Mouse (Mus musculus): ENCODE measurements around the gene Cenpl. TPM values are rescaled to one million over a fixed set of nuclear protein-coding genes. Genes with fewer than 3 reads are reported as not detected.

Cenpl gene
- polyA plus RNA-seq, 1 experiment from 2014 or later: 20.2 TPM

- no peaks in the 10 kb centered on the region for H3K27me3 ChIP-seq (ENCODE audit: insufficient read depth, low read length)
- DNase-seq (no peak), ATAC-seq (no peak)
- no peak overlapping the region for H3K4me3 ChIP-seq (ENCODE audit: low read depth, low read length)
- peaks cover 55% of the 10 kb centered on the region for H3K36me3 ChIP-seq (replicated peaks; ENCODE audit: insufficient read depth, low read length)
- H3K27ac ChIP-seq (ENCODE audit: low read depth): no peak overlapping the region
- H3K9me3 ChIP-seq (ENCODE audit: low read length): no peaks in the 10 kb centered on the region
- no peak overlapping the region for H3K9ac ChIP-seq (replicated peaks)
- TF ChIP-seq CTCF (IDR thresholded peaks at IDR 0.05; ENCODE audit: low read depth) (no peak), EP300 (IDR thresholded peaks at IDR 0.05; ENCODE audit: low read depth) (no peak)
- no peak overlapping the region for H3K4me2 ChIP-seq (ENCODE audit: low read depth, low read length)
- H3K4me1 ChIP-seq (ENCODE audit: insufficient read depth): peaks cover 11% of the 10 kb centered on the region; the same call in 1 of the 2 replicates
Measured at GRCm38 (mm10) chr1:161040855-161041254, 29.7 kb upstream of the Cenpl start.

- Histone ChIP-seq H3K27me3 (ENCODE audit: insufficient read depth, low read length) (no peaks in the 10 kb centered on the region), H3K36me3 (replicated peaks; ENCODE audit: insufficient read depth, low read length) (peaks cover 57% of the 10 kb centered on the region), H3K27ac (ENCODE audit: low read depth) (no peak overlapping the region), H3K4me2 (ENCODE audit: low read depth, low read length) (no peak overlapping the region), H3K9me3 (ENCODE audit: low read length) (no peaks in the 10 kb centered on the region), H3K4me3 (ENCODE audit: low read depth, low read length) (no peak overlapping the region), H3K9ac (replicated peaks) (no peak overlapping the region), H3K4me1 (ENCODE audit: insufficient read depth) (peaks cover 5% of the 10 kb centered on the region; the same call in 1 of the 2 replicates)
- ATAC-seq (no peak), DNase-seq (no peak)
- TF ChIP-seq EP300 (IDR thresholded peaks at IDR 0.05; ENCODE audit: low read depth) (no peak), CTCF (IDR thresholded peaks at IDR 0.05; ENCODE audit: low read depth) (no peak)
- 90% methylated on average over 7 of the region's 7 CpGs for WGBS (ENCODE audit: insufficient replicate concordance)
Measured at GRCm38 (mm10) chr1:161041261-161042020, 29.1 kb upstream of the Cenpl start.

- ATAC-seq (no peak), DNase-seq (no peak)
- Histone ChIP-seq H3K4me2 (ENCODE audit: low read depth, low read length) (no peak overlapping the region), H3K4me3 (ENCODE audit: low read depth, low read length) (no peak overlapping the region), H3K9me3 (ENCODE audit: low read length) (no peaks in the 10 kb centered on the region), H3K27ac (ENCODE audit: low read depth) (peak overlapping the region; percentile 39; the same call in 1 of the 2 replicates), H3K36me3 (replicated peaks; ENCODE audit: insufficient read depth, low read length) (peaks cover 44% of the 10 kb centered on the region), H3K4me1 (ENCODE audit: insufficient read depth) (no peaks in the 10 kb centered on the region), H3K9ac (replicated peaks) (no peak overlapping the region), H3K27me3 (ENCODE audit: insufficient read depth, low read length) (no peaks in the 10 kb centered on the region)
- 72% methylated on average over 3 of the region's 3 CpGs for WGBS (ENCODE audit: insufficient replicate concordance)
- TF ChIP-seq EP300 (IDR thresholded peaks at IDR 0.05; ENCODE audit: low read depth) (no peak), CTCF (IDR thresholded peaks at IDR 0.05; ENCODE audit: low read depth) (no peak)
Measured at GRCm38 (mm10) chr1:161046972-161047371, 23.5 kb upstream of the Cenpl start.

- H3K36me3 ChIP-seq (replicated peaks; ENCODE audit: insufficient read depth, low read length): peaks cover 16% of the 10 kb centered on the region
- WGBS (ENCODE audit: insufficient replicate concordance): 82% methylated on average over 1 of the region's 1 CpGs
Measured at GRCm38 (mm10) chr1:161057164-161057563, 13.3 kb upstream of the Cenpl start.

GRCm38 (mm10) chr1:161063351-161063750 is 7.2 kb upstream of the Cenpl start:
- no peaks in the 10 kb centered on the region for H3K27me3 ChIP-seq (ENCODE audit: insufficient read depth, low read length)
- DNase-seq (no peak), ATAC-seq (no peak)
- no peak overlapping the region for H3K4me3 ChIP-seq (ENCODE audit: low read depth, low read length)
- no peak overlapping the region for H3K27ac ChIP-seq (ENCODE audit: low read depth)
- H3K9me3 ChIP-seq (ENCODE audit: low read length): no peaks in the 10 kb centered on the region
- no peak overlapping the region for H3K4me2 ChIP-seq (ENCODE audit: low read depth, low read length)
- no peaks in the 10 kb centered on the region for H3K4me1 ChIP-seq (ENCODE audit: insufficient read depth)
- TF ChIP-seq CTCF (IDR thresholded peaks at IDR 0.05; ENCODE audit: low read depth) (no peak), EP300 (IDR thresholded peaks at IDR 0.05; ENCODE audit: low read depth) (no peak)
- H3K9ac ChIP-seq (replicated peaks): no peak overlapping the region
- 63% methylated on average over 1 of the region's 1 CpGs for WGBS (ENCODE audit: insufficient replicate concordance)
- H3K36me3 ChIP-seq (replicated peaks; ENCODE audit: insufficient read depth, low read length): peaks cover 5% of the 10 kb centered on the region

More at GRCm38 (mm10) chr1:161057164-161057563, 13.3 kb upstream of the Cenpl start:
- ATAC-seq: no peak
- no peak overlapping the region for H3K9ac ChIP-seq (replicated peaks)
- no peak overlapping the region for H3K4me2 ChIP-seq (ENCODE audit: low read depth, low read length)
- DNase-seq: no peak
- no peak for TF ChIP-seq EP300 (IDR thresholded peaks at IDR 0.05; ENCODE audit: low read depth)
- TF ChIP-seq CTCF (IDR thresholded peaks at IDR 0.05; ENCODE audit: low read depth): no peak
- H3K27me3 ChIP-seq (ENCODE audit: insufficient read depth, low read length): no peaks in the 10 kb centered on the region
- no peak overlapping the region for H3K4me3 ChIP-seq (ENCODE audit: low read depth, low read length)
- no peaks in the 10 kb centered on the region for H3K9me3 ChIP-seq (ENCODE audit: low read length)
- no peak overlapping the region for H3K27ac ChIP-seq (ENCODE audit: low read depth)
- H3K4me1 ChIP-seq (ENCODE audit: insufficient read depth): no peaks in the 10 kb centered on the region

- H3K4me2 ChIP-seq (ENCODE audit: low read depth, low read length): peak overlapping the region; percentile 73
- DNase-seq (peak; percentile 17), ATAC-seq (no peak)
- H3K4me3 ChIP-seq (ENCODE audit: low read depth, low read length): peak overlapping the region; percentile 79
- peaks cover 29% of the 10 kb centered on the region for H3K4me1 ChIP-seq (ENCODE audit: insufficient read depth)
- under 1% methylated on average over 12 of the region's 12 CpGs for WGBS (ENCODE audit: insufficient replicate concordance)
- peak overlapping the region; percentile 82 for H3K9ac ChIP-seq (replicated peaks)
- no peaks in the 10 kb centered on the region for H3K27me3 ChIP-seq (ENCODE audit: insufficient read depth, low read length)
- H3K9me3 ChIP-seq (ENCODE audit: low read length): no peaks in the 10 kb centered on the region
- no peak for TF ChIP-seq CTCF (IDR thresholded peaks at IDR 0.05; ENCODE audit: low read depth)
- TF ChIP-seq EP300 (IDR thresholded peaks at IDR 0.05; ENCODE audit: low read depth): no peak
- H3K36me3 ChIP-seq (replicated peaks; ENCODE audit: insufficient read depth, low read length): peaks cover 11% of the 10 kb centered on the region; the same call in 1 of the 2 replicates
- H3K27ac ChIP-seq (ENCODE audit: low read depth): peak overlapping the region; percentile 80
Measured at GRCm38 (mm10) chr1:161071272-161071620, 733 bp downstream of the Cenpl start.
